Mouse (Mus musculus) monocyte, adult 59 days (primary cell): ENCODE results near the gene Spin1. TPM values are rescaled to one million over a fixed set of nuclear protein-coding genes. Genes with fewer than 3 reads are reported as not detected.

Experiments
- total RNA-seq, 2 experiments: library from RNA; stranded (reverse); gene quantifications; one replicate each; pipeline ENCODE4 v1.2.4; 2023

Spin1 gene
- total RNA-seq, result 10 to 100 TPM; 22.3 to 26.2 TPM

DNA sequence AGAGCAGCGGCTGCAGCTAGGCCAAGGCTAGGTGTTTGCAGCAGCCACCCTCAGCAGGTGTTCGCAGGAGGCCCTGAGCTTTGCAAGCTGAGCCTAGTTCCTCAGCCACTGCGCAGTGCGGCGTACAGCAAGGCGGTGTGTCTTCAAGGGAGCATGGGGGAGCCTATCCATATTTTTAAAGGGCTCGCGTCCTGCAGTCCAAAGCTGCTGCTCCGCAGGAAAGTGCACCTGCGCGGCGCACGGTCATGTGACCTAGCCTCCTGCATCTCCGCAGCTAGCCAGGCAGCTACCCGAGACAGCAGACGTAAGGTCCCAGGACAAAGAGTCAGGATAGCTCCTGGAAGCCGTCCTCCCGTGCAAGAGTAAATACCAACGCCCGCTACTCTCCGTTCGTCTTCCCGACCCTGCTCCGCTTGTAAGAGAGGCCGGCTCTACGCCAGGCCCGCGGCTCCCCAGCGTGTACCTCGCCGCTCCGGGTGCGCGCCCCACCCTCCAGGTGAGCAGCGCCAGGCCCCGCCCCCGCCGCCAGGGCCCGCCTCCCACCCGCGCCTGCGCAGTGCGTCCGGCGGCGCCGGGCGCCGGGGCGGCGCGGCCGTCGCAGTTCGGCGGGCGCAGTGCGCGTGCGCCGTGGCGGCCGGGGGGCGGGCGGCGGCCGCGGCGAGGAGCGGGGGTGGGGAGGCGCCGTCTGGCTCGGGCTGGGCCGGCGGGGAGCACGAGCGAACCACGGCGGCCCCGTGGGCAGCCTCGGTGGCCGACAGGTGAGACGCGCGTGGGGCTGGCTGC lies at the start of gene Spin1:
TSS of gene Spin1 (plus strand) at position 648 of the 783 bp plus-strand sequence.

GRCm38 (mm10) chr13:51170691-51171680 lies 70.3 kb downstream of the Spin1 start, which contains the start of gene Nxnl2:
Nxnl2 (plus strand) TSS chr13:51171022.

Other genes starting within 250 kb of the Spin1 start
- gene Nxnl2, start 70.1 kb downstream of the Spin1 start, total RNA-seq, result not detected